Mouse (Mus musculus): ENCODE results near the gene Frmpd2. TPM values are rescaled to one million over a fixed set of nuclear protein-coding genes. Genes with fewer than 3 reads are reported as not detected.

Gene Frmpd2
- total RNA-seq, 2 experiments from 2014 or later: not detected

- ATAC-seq (ENCODE audit: poor library complexity, severe bottlenecking): no peak
These were observed 127.1 kb downstream of the Frmpd2 start for GRCm38 (mm10) chr14:33598376-33599130.

GRCm38 (mm10) chr14:33607431-33607830, 135.9 kb downstream of the Frmpd2 start:
- no peak for ATAC-seq (ENCODE audit: poor library complexity, severe bottlenecking)

Other genes starting within 250 kb of the Frmpd2 start
- 19.6 TPM in 2 replicates for gene Mapk8, start 24.5 kb upstream of the Frmpd2 start, total RNA-seq (2015)
- 34.4 and 38.7 TPM in 2 replicates for gene Mapk8, start 24.5 kb upstream of the Frmpd2 start, total RNA-seq (2017)
- gene Ptpn20, start 117.5 kb downstream of the Frmpd2 start, total RNA-seq (2015): not detected in 2 replicates
- not detected in 2 replicates for gene Ptpn20, start 117.5 kb downstream of the Frmpd2 start, total RNA-seq (2017)